Mouse (Mus musculus): ENCODE results near the gene Topors. TPM values are rescaled to one million over a fixed set of nuclear protein-coding genes. Genes with fewer than 3 reads are reported as not detected.
"Not testable (repeated sequence)": the region's sequence is repeated elsewhere in the genome, so short reads cannot be mapped to it uniquely, and the experiment has no call there.

The Topors gene
- total and polyA plus RNA-seq, 3 experiments = 32.0 to 62.7 (median 38.3) TPM

DNA sequence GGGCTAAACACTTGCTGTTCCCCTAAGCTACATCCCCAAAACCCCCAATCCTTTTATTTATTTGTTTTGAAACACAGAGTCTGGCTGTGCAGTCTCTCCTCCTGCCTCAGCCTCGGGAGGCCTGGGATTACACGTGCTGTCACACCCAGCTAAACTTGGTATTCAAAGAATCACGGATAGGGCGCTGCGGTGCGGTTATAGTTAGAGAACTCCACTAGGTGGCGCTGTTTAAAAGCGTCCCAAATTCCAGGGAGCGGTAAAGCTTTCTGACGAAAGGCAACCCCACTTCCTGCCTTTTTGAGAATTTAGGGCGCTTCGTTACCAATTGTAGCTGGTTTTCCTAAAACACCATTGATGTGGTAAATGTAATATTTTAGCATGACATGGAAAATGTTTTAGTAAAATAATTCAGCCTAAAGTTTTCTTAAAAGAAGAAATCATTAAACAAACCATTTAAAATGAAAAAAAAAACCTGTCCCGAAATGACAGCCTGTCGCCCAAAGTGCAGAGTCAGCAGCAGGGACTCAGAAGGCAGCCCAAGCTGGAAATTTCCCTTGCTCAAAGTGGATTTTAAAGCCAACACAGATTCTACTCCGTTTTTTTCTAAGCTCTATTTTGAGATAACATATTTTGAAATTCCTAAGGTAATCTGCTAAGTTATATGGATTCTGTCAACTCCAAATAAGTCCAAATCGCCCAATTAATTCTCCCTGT lies 31.6 kb upstream of the Topors start (continued):
- TF ChIP-seq MEF2A (IDR thresholded peaks at IDR 0.05; ENCODE audit: extremely low read depth, insufficient replicate concordance, low read depth, low read length, poor library complexity, severe bottlenecking) (no peak), MAFK (IDR thresholded peaks at IDR 0.05; ENCODE audit: borderline replicate concordance, low read depth, low read length) (peak; percentile 86), ZMIZ1 (IDR thresholded peaks at IDR 0.05; ENCODE audit: low read depth, low read length) (no peak)

DNA sequence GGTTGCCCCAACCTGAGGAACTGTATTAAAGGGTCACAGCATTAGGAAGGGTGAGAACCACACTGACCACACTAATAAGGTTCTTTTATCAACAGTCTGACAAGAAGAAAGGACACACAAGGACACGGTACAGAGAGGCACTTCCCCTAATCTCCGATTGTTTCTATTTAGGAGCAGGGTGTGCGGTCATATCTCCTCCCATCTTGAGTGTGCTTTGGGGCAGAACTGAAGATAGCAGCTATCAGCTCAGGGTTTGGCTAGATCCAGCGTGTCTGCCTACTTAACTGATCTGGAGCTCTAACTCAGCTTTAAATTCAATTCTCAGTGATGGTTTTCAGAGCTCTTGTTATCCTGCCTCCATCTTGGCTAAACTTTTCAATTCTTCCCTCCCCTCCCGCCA lies 29.5 kb upstream of the Topors start:
- peak; percentile 63 for DNase-seq (ENCODE audit: low read depth, low spot score)

DNA sequence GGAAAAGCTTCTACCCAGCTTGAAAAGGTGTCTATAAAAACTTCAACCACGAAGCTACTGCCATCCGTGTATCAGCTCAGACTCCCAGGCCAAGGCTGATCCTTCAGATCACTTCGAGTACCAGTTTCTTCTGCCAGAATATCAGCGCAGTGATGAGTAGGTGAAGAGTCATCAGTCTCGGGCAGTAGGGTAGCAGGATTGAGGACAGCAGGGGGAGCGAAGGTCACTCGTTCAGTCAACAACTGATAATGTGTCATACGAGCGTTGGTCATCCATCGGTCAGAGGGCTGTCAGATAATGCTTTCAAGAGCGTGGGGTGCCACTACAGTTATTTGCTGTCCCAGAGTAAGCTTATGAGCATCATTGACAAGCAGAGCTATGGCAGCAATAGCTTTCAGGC lies 21.9 kb upstream of the Topors start:
- not testable (repeated sequence) for H3K27me3 ChIP-seq (ENCODE audit: control insufficient read depth in 1 of 2, insufficient read depth in 2 of 2, low read length in 2 of 2); H3K9me3 ChIP-seq (replicated peaks; ENCODE audit: insufficient read depth, low read length); H3K79me2 ChIP-seq (ENCODE audit: control insufficient read depth, insufficient read depth, low read length, poor library complexity); H3K4me1 ChIP-seq (ENCODE audit: control insufficient read depth in 1 of 2, insufficient read depth in 2 of 2, low read length in 2 of 2); H3K27ac ChIP-seq (ENCODE audit: control insufficient read depth, low read depth, low read length); H3K36me3 ChIP-seq (ENCODE audit: control insufficient read depth in 1 of 2, insufficient read depth in 2 of 2, low read length in 2 of 2); DNase-seq (ENCODE audit: low read depth, low spot score); H3K4me3 ChIP-seq (ENCODE audit: control insufficient read depth in 1 of 2, insufficient read depth in 1 of 2, low read depth in 2 of 2, low read length in 2 of 2); H3K9ac ChIP-seq (ENCODE audit: control insufficient read depth, low read depth, low read length, poor library complexity, severe bottlenecking)

More for the DNA sequence above, 29.5 kb upstream of the Topors start:
- H3K79me2 ChIP-seq (ENCODE audit: control insufficient read depth, insufficient read depth, low read length, poor library complexity) = no peaks in the 10 kb centered on the region
- H3K4me1 ChIP-seq (ENCODE audit: control insufficient read depth in 1 of 2, insufficient read depth in 2 of 2, low read length in 2 of 2) = peaks cover 5 to 15% of the 10 kb centered on the region in 2 experiments
- H3K9me3 ChIP-seq (replicated peaks; ENCODE audit: insufficient read depth, low read length) = no peaks in the 10 kb centered on the region
- peak overlapping the region; percentile 27 for H3K27ac ChIP-seq (ENCODE audit: control insufficient read depth, low read depth, low read length)
- H3K9ac ChIP-seq (ENCODE audit: control insufficient read depth, low read depth, low read length, poor library complexity, severe bottlenecking) = no peak overlapping the region
- TF ChIP-seq MEF2A (IDR thresholded peaks at IDR 0.05; ENCODE audit: extremely low read depth, insufficient replicate concordance, low read depth, low read length, poor library complexity, severe bottlenecking) (peak; percentile 87), POLR2AphosphoS5 (IDR thresholded peaks at IDR 0.05; ENCODE audit: borderline replicate concordance, low read depth, low read length) (no peak), UBTF (IDR thresholded peaks at IDR 0.05; ENCODE audit: borderline replicate concordance, insufficient read depth, low read depth, low read length) (no peak), ETS1 (IDR thresholded peaks at IDR 0.05; ENCODE audit: low read depth, low read length) (peak; percentile 85), EP300 (IDR thresholded peaks at IDR 0.05; ENCODE audit: low read depth in 1 of 2, low read length in 2 of 2) (peak; percentile 88), NRF1 (IDR thresholded peaks at IDR 0.05; ENCODE audit: insufficient read depth, low read depth, low read length, poor library complexity, severe bottlenecking) (no peak), SIN3A (IDR thresholded peaks at IDR 0.05; ENCODE audit: low read length) (peak; percentile 64), MXI1 (IDR thresholded peaks at IDR 0.05; ENCODE audit: low read depth, low read length) (peak; percentile 36; the same call in 1 of the 2 replicates), USF2 (IDR thresholded peaks at IDR 0.05; ENCODE audit: borderline replicate concordance in 1 of 2, insufficient read depth in 1 of 2, low read depth in 1 of 2, low read length in 2 of 2) (no peak), GATA1 (IDR thresholded peaks at IDR 0.05; ENCODE audit: low read depth, low read length) (peak; percentile 96), MAZ (IDR thresholded peaks at IDR 0.05; ENCODE audit: low read depth, low read length) (no peak), MAFK (IDR thresholded peaks at IDR 0.05; ENCODE audit: borderline replicate concordance, low read depth, low read length) (peak; percentile 31; the same call in 1 of the 2 replicates), TAL1 (IDR thresholded peaks at IDR 0.05; ENCODE audit: low read length) (no peak), TCF12 (IDR thresholded peaks at IDR 0.05; ENCODE audit: low read depth, low read length) (peak; percentile 91), GABPA (IDR thresholded peaks at IDR 0.05; ENCODE audit: low read depth, low read length) (no peak), ELF1 (IDR thresholded peaks at IDR 0.05; ENCODE audit: low read depth, low read length) (no peak), KAT2A (conservative IDR thresholded peaks at IDR 0.05; ENCODE audit: low read depth, low read length) (no peak), RCOR1 (IDR thresholded peaks at IDR 0.05; ENCODE audit: low read depth, low read length) (peak; percentile 89), MYC (IDR thresholded peaks at IDR 0.05; ENCODE audit: low read depth, low read length) (0 out of 2 replicates have a peak, but pooled peaks have one; percentile 29), HCFC1 (IDR thresholded peaks at IDR 0.05; ENCODE audit: low read depth, low read length) (peak; percentile 42; the same call in 1 of the 2 replicates), BHLHE40 (IDR thresholded peaks at IDR 0.05; ENCODE audit: borderline replicate concordance, low read depth, low read length) (peak; percentile 80), MAX (IDR thresholded peaks at IDR 0.05; ENCODE audit: low read length) (0 out of 2 replicates have a peak, but pooled peaks have one; percentile 28)
- H3K27me3 ChIP-seq (ENCODE audit: control insufficient read depth in 1 of 2, insufficient read depth in 2 of 2, low read length in 2 of 2) = no peaks in the 10 kb centered on the region; a peak in 2 of 4 replicates
- peaks cover 0 to 14% of the 10 kb centered on the region in 2 experiments; a peak in 2 of 4 replicates for H3K36me3 ChIP-seq (ENCODE audit: control insufficient read depth in 1 of 2, insufficient read depth in 2 of 2, low read length in 2 of 2)
- peak overlapping the region in 1 of 2 experiments; percentile 2; a peak in 1 of 4 replicates for H3K4me3 ChIP-seq (ENCODE audit: control insufficient read depth in 1 of 2, insufficient read depth in 1 of 2, low read depth in 2 of 2, low read length in 2 of 2)
